Mouse (Mus musculus): Measurements from ENCODE around the gene Ccl26.
A peak's percentile ranks its signal among the peaks of the same experiment; 100 is the strongest.
"Not testable (repeated sequence)": the region's sequence is repeated elsewhere in the genome, so short reads cannot be mapped to it uniquely, and the experiment has no call there.

Gene Ccl26

DNA sequence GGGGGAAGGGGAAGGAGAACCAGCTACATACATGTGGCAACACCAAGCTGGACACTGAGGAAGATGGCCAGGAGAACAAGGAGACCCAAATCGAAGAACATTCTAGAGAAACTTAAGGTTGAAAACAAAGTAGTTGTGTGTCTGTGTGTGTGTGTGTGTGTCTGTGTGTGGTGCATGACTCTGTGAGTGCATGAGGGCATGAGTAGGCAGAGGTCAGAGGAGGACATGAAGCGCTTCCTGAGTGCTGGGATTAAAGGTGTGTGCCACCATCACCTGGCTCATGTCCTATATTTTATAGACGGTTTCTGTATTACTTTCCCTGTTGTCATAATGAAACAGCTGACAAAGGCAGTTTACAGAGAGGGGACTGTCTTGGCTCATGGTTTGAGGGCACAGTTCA is at the start of gene Ccl26:
Ccl26 (minus strand) TSS at position 101 of the 400 bp plus-strand sequence.
- no peak for DNase-seq (ENCODE audit: low spot score in 2 of 2)

GRCm38 (mm10) chr5:135609794-135610193 is 46.4 kb upstream of the Ccl26 start:
- no peak for DNase-seq (ENCODE audit: low spot score in 2 of 2)

DNA sequence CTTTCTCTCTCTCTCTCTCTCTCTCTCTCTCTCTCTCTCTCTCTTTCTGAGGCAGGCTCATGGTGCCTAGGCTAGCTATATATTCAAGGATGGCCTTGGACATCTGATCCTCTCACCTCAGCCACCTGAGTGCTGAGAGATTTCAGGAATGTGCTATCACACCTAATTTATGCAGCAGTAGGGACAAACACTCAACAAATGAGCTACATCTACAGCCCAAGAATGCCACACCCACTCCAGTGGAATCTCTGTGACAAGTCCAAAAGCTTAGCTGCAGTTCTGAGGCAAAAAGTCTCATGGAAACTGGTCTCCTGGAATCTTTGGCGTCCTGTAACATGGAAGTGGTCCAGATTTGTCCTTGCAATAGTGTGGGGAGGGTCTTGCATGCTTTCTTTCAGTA is 44.2 kb upstream of the Ccl26 start:
- no peak for DNase-seq (ENCODE audit: low spot score in 2 of 2)

GRCm38 (mm10) chr5:135606717-135607116 is 43.3 kb upstream of the Ccl26 start:
- not testable (repeated sequence) for DNase-seq (ENCODE audit: low spot score in 2 of 2)

DNA sequence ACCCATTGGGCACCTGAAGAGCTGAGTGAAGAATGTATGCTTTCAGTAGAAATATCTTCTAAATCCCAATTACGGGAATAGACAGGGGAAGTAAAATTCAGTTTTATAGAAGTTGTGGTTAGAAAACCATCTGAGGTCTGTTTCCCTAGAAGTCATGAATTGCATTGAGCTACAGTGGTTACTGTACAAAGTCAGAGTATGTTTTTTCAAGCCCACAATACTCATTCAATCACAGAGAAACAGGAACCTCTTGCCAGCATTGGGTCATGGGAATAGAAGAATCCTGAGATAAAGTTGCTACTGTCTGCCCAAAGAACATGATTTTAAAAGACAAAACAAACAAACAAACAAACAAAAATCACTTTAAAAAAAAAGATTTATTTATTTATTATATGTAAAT is 41.3 kb upstream of the Ccl26 start:
- DNase-seq (ENCODE audit: low spot score in 2 of 2) = not testable (repeated sequence)

GRCm38 (mm10) chr5:135589996-135590784 is 26.8 kb upstream of the Ccl26 start:
- no peak for DNase-seq (ENCODE audit: low spot score in 2 of 2)

GRCm38 (mm10) chr5:135587764-135588163 is 24.4 kb upstream of the Ccl26 start:
- no peak for DNase-seq (ENCODE audit: low spot score in 2 of 2)

- DNase-seq (ENCODE audit: low spot score in 2 of 2) = no peak
Observed at GRCm38 (mm10) chr5:135585691-135586090, 22.3 kb upstream of the Ccl26 start.

DNA sequence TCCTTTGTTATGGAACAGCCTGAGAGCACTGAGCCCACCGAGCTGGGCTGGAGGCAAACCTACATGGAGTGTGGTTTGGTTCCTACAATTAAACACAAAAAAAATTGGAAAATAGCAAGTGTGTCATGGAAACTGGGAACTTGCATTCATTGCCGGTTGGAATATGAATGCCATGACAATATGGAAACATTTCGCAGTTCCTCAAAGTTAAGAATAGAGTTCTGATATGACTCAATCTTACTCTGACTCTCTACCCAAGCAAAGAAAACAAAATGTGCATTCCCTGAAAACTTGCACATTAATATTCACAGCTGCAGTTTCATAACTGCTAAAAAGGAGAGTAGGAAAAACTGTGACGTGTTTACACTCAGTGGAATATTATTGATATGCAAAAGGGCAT is 19.0 kb upstream of the Ccl26 start:
- DNase-seq (ENCODE audit: low spot score in 2 of 2) = no peak

GRCm38 (mm10) chr5:135579331-135579751 is 16.0 kb upstream of the Ccl26 start:
- DNase-seq (ENCODE audit: low spot score in 2 of 2) = peak; percentile 20 to 25

DNA sequence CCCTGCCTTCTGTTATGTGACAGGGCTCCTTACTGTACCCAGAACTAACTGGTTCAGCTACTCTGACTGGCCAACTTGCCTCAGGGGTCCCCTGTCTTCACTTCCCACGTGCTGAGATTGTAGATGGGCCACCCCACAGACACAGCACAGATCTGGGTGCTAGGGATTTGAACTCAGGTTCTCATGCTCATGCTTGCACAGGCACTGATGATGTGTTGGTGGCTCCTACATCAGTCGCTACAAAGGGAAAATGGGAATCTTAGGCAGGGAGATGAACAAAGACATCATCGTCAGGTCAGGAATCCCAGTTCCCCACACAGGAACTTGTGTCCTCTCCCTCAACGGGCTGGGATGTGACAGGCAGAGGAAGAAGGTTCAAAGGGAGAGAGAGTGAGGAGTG is 12.7 kb upstream of the Ccl26 start:
- DNase-seq (ENCODE audit: low spot score in 2 of 2) = no peak

DNA sequence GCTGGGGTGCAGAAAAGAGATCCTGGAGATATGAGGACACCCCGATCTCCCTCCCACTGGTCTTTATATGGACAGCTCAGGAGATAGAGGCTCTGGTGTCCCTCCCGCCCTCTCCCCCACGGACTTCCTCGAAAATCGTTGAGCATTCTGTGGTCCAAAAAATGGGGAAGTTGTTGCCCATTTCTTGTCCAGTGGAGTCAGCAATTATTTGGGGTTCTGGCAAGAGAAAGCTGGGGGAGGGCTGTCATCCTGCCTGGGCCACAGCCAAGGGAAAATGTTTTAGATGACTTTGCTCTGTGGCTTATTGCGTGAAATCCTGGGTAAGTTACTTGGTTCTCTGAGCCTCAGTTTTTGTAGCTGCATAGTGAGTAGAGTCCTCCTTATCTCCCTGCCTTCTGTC is 9.6 kb upstream of the Ccl26 start, which contains the start of gene Ccl24:
Ccl24 (minus strand) TSS at position 44 of the 400 bp plus-strand sequence.
- no peak for DNase-seq (ENCODE audit: low spot score in 2 of 2)

GRCm38 (mm10) chr5:135568698-135569097 is 5.3 kb upstream of the Ccl26 start:
- no peak for DNase-seq (ENCODE audit: low spot score in 2 of 2)

DNA sequence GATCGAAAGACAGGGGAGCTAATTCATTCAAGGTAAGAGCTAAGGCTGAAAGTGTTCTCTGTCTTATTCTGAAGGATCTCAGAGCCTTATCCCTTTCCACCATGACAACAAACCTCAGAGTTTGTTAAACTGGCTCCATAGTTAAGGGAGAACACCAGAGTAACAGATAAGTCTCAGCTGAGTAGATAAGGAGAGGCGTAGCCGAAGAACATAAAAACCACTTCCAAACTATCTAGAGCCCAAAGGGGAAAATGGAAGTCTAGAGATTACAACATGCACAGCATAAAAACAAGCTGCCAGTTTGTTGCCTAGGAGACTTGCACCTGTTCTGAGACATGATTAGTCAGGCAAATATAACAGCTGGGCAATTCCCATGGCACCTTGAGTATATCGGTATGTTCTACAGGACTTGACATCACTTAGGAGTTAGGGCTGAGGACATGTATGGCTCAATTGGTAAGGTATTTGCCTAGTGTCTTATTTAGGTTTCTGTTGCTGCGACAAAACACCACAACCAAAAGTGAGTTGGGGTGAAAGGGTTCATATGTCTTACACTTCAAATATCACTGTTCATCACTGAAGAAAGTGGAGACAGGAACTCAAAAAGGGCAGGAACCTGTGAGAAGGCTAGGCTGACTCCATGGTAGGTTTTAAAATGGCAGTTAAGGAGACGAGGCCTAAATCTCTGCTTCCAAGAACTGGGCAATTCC is 4.3 kb upstream of the Ccl26 start:
- DNase-seq (ENCODE audit: low spot score in 2 of 2) = no peak

- no peak for DNase-seq (ENCODE audit: low spot score in 2 of 2)
Observed at GRCm38 (mm10) chr5:135557671-135558070, 5.7 kb downstream of the Ccl26 start.

GRCm38 (mm10) chr5:135557051-135557450 is 6.3 kb downstream of the Ccl26 start:
- DNase-seq (ENCODE audit: low spot score in 2 of 2) = no peak

- no peak for DNase-seq (ENCODE audit: low spot score in 2 of 2)
Observed at GRCm38 (mm10) chr5:135556259-135556658, 7.1 kb downstream of the Ccl26 start.

- no peak for DNase-seq (ENCODE audit: low spot score in 2 of 2)
Observed at GRCm38 (mm10) chr5:135551591-135551990, 11.8 kb downstream of the Ccl26 start.

- no peak for DNase-seq (ENCODE audit: low spot score in 2 of 2)
Observed at GRCm38 (mm10) chr5:135550910-135551309, 12.5 kb downstream of the Ccl26 start.

DNA sequence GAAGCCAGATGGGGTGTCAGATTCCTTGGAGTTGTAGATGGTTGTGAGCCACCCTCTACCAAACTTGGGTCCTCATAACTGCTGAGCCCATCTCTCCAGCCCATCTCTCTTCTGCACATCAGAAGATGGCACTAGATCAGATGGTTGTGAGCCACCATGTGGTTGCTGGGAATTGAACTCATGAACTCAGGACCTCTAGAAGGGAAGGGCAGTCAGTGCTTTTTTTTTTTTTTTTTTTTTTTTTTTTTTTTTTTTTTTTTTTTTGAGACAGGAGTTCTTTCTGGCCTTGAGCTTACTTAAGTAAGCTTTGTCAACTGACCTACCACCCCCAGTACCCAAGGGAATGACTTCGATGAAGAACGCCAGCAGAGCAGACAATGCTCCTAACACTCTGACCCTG is 15.4 kb downstream of the Ccl26 start:
- no peak for DNase-seq (ENCODE audit: low spot score in 2 of 2)

DNA sequence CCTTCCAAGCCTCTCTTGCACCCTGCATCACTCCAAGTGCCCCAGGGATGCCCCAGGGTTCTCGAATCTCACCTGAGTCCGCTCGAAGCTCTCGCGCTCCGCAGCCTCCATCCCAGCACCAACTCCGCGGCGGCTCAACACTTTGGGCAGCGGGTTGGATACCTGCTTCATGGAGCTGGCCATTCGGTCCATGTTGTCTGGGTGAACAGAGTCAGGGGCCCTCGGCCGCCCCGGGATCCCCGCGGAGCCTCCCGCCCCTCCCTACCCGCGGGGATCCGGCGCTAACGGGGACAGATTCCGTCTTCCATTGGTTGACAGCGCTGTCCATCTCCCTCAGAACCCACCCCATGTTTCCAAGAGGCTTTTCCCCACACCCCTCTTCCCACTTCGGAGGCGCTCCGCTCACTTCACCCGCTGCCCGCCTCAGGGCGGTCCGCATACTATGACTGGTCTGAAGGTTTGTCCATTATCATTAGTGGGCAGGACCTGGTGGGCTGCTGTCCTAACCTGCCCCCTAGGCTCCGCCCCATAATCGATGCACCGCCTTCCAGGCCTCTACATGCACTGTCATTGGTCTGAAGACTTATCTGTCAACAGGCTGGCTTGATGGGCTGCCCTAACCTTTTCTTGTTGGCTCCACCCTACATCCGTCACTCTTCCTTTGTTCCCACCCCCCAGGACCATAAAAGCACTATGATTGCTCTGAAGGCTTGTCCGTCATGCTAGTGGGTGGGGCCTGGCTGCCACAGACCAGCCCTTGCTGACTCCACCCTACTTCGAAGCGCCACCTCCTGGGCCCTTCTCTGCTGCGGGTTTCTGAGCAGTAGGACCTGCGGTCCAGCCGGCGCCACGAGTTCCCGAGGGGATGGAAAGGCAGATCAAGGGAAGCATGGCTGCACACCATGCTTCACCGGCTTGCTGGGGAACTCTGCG is 18.2 kb downstream of the Ccl26 start, which contains the start of gene Hip1:
Hip1 (minus strand) TSS at position 256 of the 933 bp plus-strand sequence.
- peak; percentile 100 for DNase-seq (ENCODE audit: low spot score in 2 of 2)

DNA sequence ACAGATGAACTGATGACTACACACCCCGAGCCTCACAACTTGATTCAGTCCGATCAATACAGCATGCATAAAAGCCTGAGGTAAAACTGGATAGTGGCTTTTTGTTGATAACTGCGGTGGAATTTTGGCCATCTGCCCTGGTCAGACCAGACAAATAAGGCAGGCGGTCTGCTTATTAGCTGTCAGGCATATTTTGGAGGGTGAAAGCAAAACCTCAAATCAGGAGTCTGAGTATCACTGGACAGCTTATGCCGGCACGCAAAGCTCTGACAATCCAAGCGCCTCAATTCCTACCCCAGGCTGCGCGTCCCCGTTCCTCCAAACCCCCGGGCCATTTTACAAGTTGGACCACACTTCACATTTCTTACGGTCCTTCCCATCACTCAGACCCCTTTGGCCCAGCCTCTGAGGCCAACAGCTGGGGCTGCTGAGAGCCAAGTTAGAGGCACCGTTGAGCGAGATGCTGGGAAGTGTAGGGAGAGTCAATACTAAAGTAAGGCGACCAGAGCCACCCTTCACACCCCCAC is 19.3 kb downstream of the Ccl26 start:
- no peak for DNase-seq (ENCODE audit: low spot score in 2 of 2)

Data from frontal cortex, postnatal 25 days (tissue).